Mouse (Mus musculus): Measurements from ENCODE around the gene Agtr1a. TPM values are rescaled to one million over a fixed set of nuclear protein-coding genes. Genes with fewer than 3 reads are reported as not detected.

The Agtr1a gene
- 11.3 and 13.7 TPM in 2 replicates for polyA plus RNA-seq (2015; fragmentation: Nextera tagmentation; extraction: Ambion mirVana)

DNA sequence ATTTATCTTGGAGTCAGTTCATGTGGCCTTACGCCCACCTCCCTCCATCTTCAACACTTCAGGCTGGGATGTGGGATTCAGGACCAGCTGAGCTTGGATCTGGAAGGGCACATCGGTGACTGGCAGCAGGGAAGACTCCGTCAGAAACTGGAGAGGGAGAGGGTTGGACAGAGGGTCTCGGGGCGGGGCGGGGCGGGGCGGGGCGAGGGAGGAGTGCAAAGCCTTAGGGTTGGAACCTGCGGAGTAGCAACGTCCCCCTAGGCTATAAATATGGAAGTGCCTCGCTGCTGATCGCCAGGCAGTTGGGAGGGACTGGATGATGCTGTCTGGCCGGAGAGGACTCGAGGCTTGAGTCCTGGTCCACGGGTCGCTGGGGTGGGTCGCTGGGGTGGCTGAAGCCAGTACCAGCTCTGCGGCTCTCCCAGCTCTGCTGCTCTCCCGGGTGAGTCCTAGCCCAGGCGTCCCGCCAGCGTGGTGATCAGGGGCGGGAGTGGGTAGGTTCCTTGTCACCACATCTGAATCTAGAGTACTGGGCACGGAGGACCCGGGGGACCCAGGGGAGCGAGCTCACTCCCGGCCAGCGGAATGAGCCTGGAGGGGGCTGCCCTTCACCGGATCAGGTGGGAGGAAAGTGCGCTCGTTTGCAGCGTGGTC is at the start of gene Agtr1a:
Gene Agtr1a, plus strand, starts transcription at position 294 of the 654 bp plus-strand sequence.
- peak within 1 kb of the TSS; percentile 61 for H3K4me3 ChIP-seq (replicated peaks)
- H3K27ac ChIP-seq = no peak within 1 kb of the TSS
- H3K9ac ChIP-seq = peak within 1 kb of the TSS; percentile 52
- 1% methylated on average over 32 of the region's 33 CpGs for WGBS
- no peaks in the 10 kb centered on the region for H3K36me3 ChIP-seq
- peak within 1 kb of the TSS; percentile 96 for H3K4me2 ChIP-seq
- peak; percentile 95 for ATAC-seq (replicated peaks; ENCODE audit: low FRiP score)
- H3K9me3 ChIP-seq (replicated peaks) = no peaks in the 10 kb centered on the region
- peaks cover 10% of the 10 kb centered on the region for H3K4me1 ChIP-seq
- peaks cover 9% of the 10 kb centered on the region for H3K27me3 ChIP-seq

DNA sequence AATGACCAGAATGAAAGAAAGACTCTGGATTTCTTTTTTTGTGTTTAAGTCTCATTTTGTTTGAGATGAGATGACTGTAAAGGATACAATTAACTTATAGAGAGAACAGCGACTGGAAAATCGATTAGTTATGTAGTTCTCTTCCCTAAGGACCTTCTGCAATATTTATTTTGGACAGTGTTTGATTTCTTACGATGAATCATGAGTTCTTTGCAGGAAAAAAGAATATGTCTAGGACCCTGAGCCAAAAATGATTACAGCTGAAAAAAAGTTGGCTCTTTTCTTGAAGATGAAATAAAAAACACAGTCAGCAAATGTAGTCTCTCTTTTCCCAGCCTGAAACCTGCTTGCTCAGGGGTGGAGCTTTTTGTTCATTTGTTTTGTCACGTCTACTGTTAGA is 26.0 kb upstream of the Agtr1a start:
- no peaks in the 10 kb centered on the region for H3K4me1 ChIP-seq
- H3K9ac ChIP-seq = no peak overlapping the region
- no peak for ATAC-seq (replicated peaks; ENCODE audit: low FRiP score)
- no peaks in the 10 kb centered on the region for H3K27me3 ChIP-seq
- no peaks in the 10 kb centered on the region for H3K9me3 ChIP-seq (replicated peaks)
- no peak overlapping the region for H3K27ac ChIP-seq
- H3K4me2 ChIP-seq = no peak overlapping the region
- no peak overlapping the region for H3K4me3 ChIP-seq (replicated peaks)
- no peaks in the 10 kb centered on the region for H3K36me3 ChIP-seq
- WGBS = 83% methylated on average over 4 of the region's 4 CpGs

DNA sequence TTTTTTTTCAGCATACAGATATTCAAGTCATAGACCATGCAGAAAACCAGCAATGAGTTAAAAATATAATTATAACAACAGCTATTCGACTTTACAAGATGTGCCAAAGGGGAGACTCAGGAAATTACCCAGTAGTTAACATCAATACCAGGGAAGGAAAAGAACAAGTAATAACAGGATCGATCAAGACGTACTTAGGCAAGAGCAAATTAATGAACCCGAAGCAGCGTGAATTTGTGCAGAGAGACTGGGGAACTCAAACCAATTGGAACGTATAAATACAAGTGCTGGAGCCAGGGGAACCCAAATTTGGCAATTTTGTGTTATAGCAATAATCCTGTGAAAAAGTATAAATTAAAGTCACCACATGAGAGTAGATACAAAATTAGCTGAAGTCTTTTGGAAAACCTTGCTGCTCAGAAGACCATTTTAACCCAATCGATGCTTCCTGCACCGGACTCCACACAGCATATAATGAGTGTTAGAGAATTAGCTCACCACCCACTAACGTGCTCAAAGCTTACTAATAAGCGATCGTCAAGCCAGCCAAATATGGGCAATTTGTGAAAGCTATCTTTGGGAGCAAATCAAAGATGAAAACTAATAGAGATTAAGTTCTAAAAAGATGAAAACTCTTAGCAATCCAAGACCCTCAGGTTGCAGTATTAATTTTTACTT is 11.4 kb upstream of the Agtr1a start:
- Histone ChIP-seq H3K27me3 (no peaks in the 10 kb centered on the region), H3K4me3 (replicated peaks) (no peak overlapping the region), H3K36me3 (no peaks in the 10 kb centered on the region), H3K9ac (no peak overlapping the region), H3K4me1 (no peaks in the 10 kb centered on the region), H3K9me3 (replicated peaks) (no peaks in the 10 kb centered on the region), H3K27ac (no peak overlapping the region), H3K4me2 (no peak overlapping the region)
- WGBS = 85% methylated on average over 11 of the region's 11 CpGs
- no peak for ATAC-seq (replicated peaks; ENCODE audit: low FRiP score)

DNA sequence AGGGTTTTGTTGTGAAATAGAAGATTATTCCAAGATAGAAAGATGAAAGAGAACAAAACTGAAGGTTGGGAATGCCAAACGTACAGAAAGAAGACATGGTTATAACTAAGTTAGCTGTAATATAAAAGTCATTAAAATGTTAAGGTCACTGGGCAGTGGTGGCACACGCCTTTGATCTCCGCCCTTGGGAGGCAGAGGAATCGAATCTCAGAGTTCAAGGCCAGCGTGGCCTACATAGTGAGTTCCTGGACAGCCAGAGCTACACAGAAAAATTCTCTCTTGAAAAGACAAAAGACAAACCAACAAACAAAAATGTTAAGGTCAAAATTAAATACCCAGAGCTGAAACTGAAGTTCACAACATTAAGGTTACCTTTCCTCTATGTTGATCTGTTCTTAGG is 5.2 kb upstream of the Agtr1a start:
- 71% methylated on average over 5 of the region's 5 CpGs for WGBS
- no peak for ATAC-seq (replicated peaks; ENCODE audit: low FRiP score)
- Histone ChIP-seq H3K36me3 (no peaks in the 10 kb centered on the region), H3K4me1 (peaks cover 2% of the 10 kb centered on the region; the same call in 1 of the 2 replicates), H3K9ac (no peak overlapping the region), H3K9me3 (replicated peaks) (no peaks in the 10 kb centered on the region), H3K27me3 (peaks cover 5% of the 10 kb centered on the region), H3K4me2 (no peak overlapping the region), H3K4me3 (replicated peaks) (no peak overlapping the region), H3K27ac (no peak overlapping the region)

DNA sequence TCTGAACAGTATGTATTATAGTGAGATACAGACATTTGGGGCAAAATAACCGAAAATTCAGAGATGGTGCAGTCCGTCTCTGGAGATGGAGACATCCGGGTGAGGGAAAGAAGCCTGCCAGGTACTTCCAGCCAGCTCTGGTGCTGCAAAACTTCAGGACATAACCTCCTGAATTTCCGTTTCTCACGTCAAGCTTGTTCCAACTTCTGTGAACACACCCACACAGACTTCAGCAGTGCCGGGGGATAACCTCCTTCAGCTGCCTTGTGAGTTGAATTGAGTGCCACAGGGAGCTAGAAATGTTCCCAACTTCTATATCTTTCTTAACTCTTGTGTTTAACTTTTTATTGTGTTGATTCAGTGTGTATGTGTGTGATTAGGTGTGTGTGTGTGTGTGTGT is 4.4 kb upstream of the Agtr1a start:
- Histone ChIP-seq H3K36me3 (no peaks in the 10 kb centered on the region), H3K4me2 (no peak overlapping the region), H3K4me3 (replicated peaks) (no peak overlapping the region), H3K27me3 (peaks cover 5% of the 10 kb centered on the region), H3K27ac (no peak overlapping the region), H3K4me1 (peaks cover 6% of the 10 kb centered on the region), H3K9me3 (replicated peaks) (no peaks in the 10 kb centered on the region), H3K9ac (no peak overlapping the region)
- ATAC-seq (replicated peaks; ENCODE audit: low FRiP score) = no peak
- 75% methylated on average over 6 of the region's 6 CpGs for WGBS

DNA sequence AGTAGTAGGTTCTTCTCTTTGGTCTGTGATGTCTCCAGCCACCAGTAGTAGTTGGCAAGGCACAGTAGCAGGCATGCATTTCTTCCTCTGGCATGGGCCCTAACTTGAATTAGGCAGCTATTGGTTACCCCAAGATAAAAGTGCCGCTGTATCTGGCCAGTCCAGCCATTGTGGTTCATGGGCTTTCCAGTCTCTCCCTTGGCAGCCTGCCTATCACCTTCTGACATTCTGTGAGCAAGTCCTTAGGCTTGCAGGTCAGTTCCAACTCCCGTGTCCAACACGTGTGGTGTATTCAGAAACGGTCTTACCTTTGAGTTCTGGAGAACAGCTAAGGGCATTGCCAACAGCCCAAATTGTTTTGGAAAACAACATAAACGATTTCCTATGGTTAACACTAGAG is 3.7 kb upstream of the Agtr1a start:
- Histone ChIP-seq H3K27ac (no peak overlapping the region), H3K36me3 (no peaks in the 10 kb centered on the region), H3K4me1 (peaks cover 10% of the 10 kb centered on the region), H3K4me3 (replicated peaks) (no peak overlapping the region), H3K9ac (no peak overlapping the region), H3K9me3 (replicated peaks) (no peaks in the 10 kb centered on the region), H3K27me3 (peaks cover 9% of the 10 kb centered on the region), H3K4me2 (no peak overlapping the region)
- 87% methylated on average over 5 of the region's 5 CpGs for WGBS
- no peak for ATAC-seq (replicated peaks; ENCODE audit: low FRiP score)

DNA sequence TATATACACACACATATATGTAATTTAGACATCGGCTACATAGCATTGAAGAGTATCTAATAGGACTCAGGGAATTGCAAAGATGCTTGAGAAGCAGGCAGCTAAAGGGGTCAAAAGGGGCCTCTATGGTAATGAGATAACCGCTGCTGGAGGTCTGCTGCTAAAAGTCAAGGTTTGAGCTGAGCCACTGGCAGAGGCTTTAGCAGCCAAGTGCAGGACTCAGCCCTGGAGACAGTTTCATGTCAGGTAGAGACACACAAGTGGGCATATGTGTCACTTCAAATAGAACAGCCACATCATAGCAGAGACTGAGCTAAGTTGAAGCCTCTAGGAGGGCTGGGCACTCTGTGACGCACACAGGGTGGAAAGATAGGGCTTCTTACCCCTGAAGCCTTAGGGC is 1.6 kb upstream of the Agtr1a start:
- Histone ChIP-seq H3K9me3 (replicated peaks) (no peaks in the 10 kb centered on the region), H3K4me1 (peaks cover 10% of the 10 kb centered on the region), H3K27me3 (peaks cover 9% of the 10 kb centered on the region), H3K4me2 (no peak overlapping the region), H3K27ac (no peak overlapping the region), H3K9ac (no peak overlapping the region), H3K36me3 (no peaks in the 10 kb centered on the region), H3K4me3 (replicated peaks) (no peak overlapping the region)
- no peak for ATAC-seq (replicated peaks; ENCODE audit: low FRiP score)
- 66% methylated on average over 3 of the region's 3 CpGs for WGBS

DNA sequence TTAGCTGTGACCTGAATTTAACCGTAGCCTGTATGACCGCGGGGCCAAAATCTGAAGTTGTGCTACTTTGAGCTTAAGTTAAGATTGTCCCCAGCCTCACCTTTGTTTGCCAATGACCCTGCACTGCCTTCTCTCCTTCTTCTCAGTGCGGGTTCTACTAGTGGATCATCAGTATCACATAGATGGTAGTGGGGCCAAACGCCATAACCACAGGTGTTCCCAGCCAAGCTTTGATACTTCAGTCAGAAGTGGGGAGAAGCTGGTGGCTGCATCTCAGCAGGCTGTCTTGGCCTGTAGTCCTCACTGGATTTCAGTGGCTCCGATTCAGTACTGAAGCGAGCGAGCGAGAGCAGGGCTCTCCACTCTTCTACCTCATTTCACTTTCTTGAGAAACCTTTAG is 672 bp downstream of the Agtr1a start:
- no peak for ATAC-seq (replicated peaks; ENCODE audit: low FRiP score)
- peaks cover 9% of the 10 kb centered on the region for H3K27me3 ChIP-seq
- WGBS = 29% methylated on average over 9 of the region's 9 CpGs
- peak overlapping the region; percentile 96 for H3K4me2 ChIP-seq
- H3K9me3 ChIP-seq (replicated peaks) = no peaks in the 10 kb centered on the region
- H3K4me1 ChIP-seq = peaks cover 10% of the 10 kb centered on the region
- H3K9ac ChIP-seq = peak overlapping the region; percentile 52
- H3K4me3 ChIP-seq (replicated peaks) = peak overlapping the region; percentile 61
- H3K36me3 ChIP-seq = no peaks in the 10 kb centered on the region
- no peak overlapping the region for H3K27ac ChIP-seq

DNA sequence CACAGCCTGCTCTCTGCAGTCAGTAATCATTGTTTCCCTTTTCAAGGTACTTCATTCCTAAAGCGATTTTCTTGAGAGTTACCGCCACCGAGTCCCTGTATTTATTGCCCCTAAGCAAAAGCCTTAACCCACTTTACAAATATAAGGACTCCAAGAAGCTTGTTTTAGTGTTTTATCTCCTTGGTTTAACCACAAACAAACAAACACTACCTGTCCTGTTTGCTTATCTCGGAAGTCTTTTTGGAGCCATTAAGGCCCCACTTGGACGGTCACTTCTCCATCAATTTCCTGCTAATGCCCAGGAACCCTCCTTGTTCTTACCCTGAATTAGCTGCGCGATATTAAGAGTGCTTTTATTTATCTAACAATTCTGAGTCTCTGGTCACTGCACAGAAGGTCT is 1.4 kb downstream of the Agtr1a start:
- H3K27me3 ChIP-seq = peaks cover 9% of the 10 kb centered on the region
- H3K9ac ChIP-seq = no peak overlapping the region
- WGBS = 82% methylated on average over 7 of the region's 7 CpGs
- no peak for ATAC-seq (replicated peaks; ENCODE audit: low FRiP score)
- H3K27ac ChIP-seq = no peak overlapping the region
- H3K4me3 ChIP-seq (replicated peaks) = no peak overlapping the region
- peaks cover 10% of the 10 kb centered on the region for H3K4me1 ChIP-seq
- no peaks in the 10 kb centered on the region for H3K36me3 ChIP-seq
- H3K4me2 ChIP-seq = peak overlapping the region; percentile 96; the same call in 1 of the 2 replicates
- H3K9me3 ChIP-seq (replicated peaks) = no peaks in the 10 kb centered on the region

DNA sequence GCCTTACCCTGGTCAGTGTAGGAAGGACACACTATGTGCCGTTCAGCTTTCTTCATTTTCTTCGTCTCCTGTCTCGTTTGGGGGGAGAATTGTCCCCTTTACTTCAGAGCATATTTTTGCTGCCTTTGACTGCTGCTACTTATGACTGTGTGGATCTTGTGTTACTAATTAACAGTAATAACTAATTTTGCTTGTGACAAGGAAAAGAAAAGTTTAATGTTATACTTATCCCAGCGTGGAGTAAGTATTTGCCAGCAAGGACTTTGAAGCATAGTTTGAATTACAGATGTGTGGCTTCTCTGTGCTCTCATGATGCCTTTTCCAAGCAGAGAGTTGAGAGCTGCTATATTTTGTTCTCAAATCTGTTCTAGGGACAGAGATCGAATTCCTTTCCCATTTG is 2.3 kb downstream of the Agtr1a start:
- WGBS = 78% methylated on average over 5 of the region's 5 CpGs
- no peak overlapping the region for H3K27ac ChIP-seq
- H3K4me3 ChIP-seq (replicated peaks) = no peak overlapping the region
- peaks cover 9% of the 10 kb centered on the region for H3K27me3 ChIP-seq
- H3K36me3 ChIP-seq = no peaks in the 10 kb centered on the region
- no peak overlapping the region for H3K9ac ChIP-seq
- no peak for ATAC-seq (replicated peaks; ENCODE audit: low FRiP score)
- no peaks in the 10 kb centered on the region for H3K9me3 ChIP-seq (replicated peaks)
- peaks cover 10% of the 10 kb centered on the region for H3K4me1 ChIP-seq
- H3K4me2 ChIP-seq = 0 out of 2 replicates have a peak overlapping the region, but pooled peaks have one; percentile 16

DNA sequence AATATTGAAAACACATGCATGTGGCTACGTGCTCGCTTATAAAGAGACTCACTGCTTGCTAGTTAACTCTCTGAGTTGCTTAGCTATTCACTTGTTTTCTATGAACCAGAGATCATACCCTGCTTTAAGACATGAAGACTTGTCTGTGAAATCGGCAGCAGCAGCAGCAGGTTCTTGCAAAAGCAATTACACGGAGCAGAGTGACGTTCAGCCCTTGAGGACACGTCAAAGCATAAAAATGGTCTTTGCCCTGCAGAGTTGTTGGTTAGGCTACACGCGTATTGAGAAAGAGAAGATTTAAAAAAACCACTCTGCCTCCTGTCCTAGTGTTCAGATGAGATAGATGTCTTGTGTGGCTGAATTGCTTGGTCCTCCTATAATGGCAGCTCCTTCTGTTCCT is 3.7 kb downstream of the Agtr1a start:
- 86% methylated on average over 8 of the region's 8 CpGs for WGBS
- no peak for ATAC-seq (replicated peaks; ENCODE audit: low FRiP score)
- Histone ChIP-seq H3K36me3 (no peaks in the 10 kb centered on the region), H3K27ac (no peak overlapping the region), H3K27me3 (peaks cover 4% of the 10 kb centered on the region; the same call in 1 of the 2 replicates), H3K9me3 (replicated peaks) (no peaks in the 10 kb centered on the region), H3K4me1 (peaks cover 10% of the 10 kb centered on the region), H3K9ac (no peak overlapping the region), H3K4me2 (no peak overlapping the region), H3K4me3 (replicated peaks) (no peak overlapping the region)

DNA sequence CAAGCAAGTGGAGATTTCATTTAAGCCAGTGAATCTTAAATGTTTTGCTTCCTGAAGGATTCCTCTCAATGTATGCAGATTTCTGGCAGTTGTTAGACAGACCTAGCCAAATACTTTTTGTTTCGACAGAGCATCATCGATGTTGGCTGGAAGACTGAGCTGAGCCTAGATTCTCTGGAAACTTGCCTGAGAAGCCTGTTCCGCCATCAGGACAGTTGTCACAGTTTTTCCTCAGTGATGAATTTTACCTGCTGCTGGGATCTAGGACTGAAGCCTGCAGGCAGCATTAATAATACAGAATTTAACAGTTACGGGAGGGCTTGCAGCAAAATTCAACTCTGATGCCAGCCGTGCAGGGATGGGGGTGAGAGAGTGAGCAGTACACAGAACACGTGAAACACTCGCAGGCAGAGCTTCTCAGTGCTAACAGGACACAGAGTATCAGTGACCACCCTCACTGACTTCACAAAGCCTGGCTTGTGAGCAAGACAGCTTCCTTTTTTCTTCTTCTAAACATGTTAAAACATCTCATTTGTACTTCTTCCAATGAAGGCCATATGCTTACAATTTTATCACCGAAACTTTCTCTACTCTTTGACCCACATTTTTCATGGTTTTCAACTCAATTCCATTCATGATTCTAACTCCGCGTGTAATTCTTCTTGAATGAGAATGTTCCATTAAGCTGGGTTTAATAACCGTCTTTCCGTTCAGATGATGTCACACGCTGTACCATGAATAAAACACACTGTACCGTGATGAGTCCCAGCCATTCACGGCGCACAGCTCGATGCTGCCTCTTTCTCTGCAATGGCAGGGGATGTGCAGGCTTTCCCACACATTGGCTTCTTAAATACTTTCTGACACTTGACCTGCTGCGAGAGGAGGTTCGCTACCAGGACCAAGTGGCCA is 6.0 kb downstream of the Agtr1a start:
- H3K4me1 ChIP-seq = no peaks in the 10 kb centered on the region
- WGBS = 86% methylated on average over 19 of the region's 19 CpGs
- ATAC-seq (replicated peaks; ENCODE audit: low FRiP score) = no peak
- H3K9ac ChIP-seq = no peak overlapping the region
- no peak overlapping the region for H3K4me3 ChIP-seq (replicated peaks)
- H3K27ac ChIP-seq = no peak overlapping the region
- no peaks in the 10 kb centered on the region for H3K9me3 ChIP-seq (replicated peaks)
- no peaks in the 10 kb centered on the region for H3K27me3 ChIP-seq
- H3K4me2 ChIP-seq = no peak overlapping the region
- H3K36me3 ChIP-seq = no peaks in the 10 kb centered on the region
